Mouse (Mus musculus): ENCODE data around the gene Ssbp4.
"Not testable (repeated sequence)": the region's sequence is repeated elsewhere in the genome, so short reads cannot be mapped to it uniquely, and the experiment has no call there.

Ssbp4 gene

DNA sequence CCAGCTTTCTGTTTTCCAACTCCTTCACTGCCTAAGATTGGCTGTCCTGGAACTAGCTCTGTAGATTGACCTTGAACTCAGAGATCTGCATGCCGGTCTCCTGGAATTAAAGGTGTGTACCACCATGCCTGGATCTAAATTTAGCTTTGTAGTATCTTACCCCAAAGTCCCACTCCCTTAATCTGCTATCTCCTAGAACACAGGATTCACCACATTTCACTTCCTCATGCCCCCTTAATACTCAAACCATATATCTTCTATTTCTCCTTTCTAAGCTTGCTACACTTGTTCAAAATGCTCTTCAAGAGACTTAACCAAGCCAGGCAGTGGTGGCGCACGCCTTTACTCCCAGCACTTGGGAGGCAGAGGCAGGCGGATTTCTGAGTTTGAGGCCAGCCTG, 20.7 kb downstream of the Ssbp4 start:
- not testable (repeated sequence) for DNase-seq (ENCODE audit: low spot score)

DNA sequence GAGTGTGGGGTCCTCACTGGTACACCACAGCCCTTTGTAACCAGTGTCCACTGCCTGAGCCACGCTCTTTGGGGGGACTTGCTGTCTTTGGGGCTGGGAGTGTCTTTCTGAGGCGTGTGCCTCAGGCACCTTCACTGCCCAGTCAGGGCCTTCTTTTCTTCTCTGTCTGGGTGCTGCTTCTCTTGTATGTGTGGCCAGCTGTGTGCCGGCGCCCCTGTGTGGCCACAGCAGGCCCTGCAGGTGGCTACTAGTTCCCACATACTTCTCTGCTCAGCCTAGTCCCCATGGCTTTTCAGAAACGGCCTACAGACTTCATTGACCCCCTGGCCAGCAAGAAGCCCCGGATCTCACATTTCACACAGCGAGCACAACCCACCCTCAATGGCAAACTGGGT, 23.4 kb downstream of the Ssbp4 start:
- DNase-seq (ENCODE audit: low spot score): no peak

DNA sequence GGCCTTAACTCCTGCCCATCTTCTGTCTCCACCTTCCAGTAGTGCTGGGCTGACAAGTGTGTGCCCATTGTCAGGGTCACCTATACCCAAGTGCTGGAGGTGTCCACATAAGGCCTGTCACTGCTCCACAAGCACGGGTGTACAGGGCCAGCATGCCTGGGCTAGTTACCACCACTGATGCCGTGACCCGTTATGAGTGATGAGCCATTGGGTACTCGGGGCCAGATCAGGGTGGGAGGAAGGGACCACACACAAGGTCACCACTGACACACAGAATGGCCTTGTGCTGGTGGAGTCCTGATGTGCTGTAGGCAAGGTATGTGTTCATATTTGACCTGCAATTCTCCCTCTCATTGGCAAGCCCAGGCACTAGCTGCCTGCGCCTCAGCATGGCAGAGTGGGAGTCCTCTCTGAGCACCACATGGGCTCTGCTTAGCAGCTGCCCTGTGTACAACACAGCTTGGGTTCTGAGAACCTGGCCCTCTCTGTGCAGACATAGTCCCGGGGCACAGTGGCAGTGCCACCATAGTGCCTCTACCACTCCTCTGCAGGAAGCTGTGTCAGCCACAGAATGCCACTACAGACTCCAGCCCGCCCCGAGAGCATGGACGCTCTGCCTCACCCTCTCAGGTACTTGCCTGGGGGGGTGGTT, 23.9 kb downstream of the Ssbp4 start:
- DNase-seq (ENCODE audit: low spot score): no peak

DNA sequence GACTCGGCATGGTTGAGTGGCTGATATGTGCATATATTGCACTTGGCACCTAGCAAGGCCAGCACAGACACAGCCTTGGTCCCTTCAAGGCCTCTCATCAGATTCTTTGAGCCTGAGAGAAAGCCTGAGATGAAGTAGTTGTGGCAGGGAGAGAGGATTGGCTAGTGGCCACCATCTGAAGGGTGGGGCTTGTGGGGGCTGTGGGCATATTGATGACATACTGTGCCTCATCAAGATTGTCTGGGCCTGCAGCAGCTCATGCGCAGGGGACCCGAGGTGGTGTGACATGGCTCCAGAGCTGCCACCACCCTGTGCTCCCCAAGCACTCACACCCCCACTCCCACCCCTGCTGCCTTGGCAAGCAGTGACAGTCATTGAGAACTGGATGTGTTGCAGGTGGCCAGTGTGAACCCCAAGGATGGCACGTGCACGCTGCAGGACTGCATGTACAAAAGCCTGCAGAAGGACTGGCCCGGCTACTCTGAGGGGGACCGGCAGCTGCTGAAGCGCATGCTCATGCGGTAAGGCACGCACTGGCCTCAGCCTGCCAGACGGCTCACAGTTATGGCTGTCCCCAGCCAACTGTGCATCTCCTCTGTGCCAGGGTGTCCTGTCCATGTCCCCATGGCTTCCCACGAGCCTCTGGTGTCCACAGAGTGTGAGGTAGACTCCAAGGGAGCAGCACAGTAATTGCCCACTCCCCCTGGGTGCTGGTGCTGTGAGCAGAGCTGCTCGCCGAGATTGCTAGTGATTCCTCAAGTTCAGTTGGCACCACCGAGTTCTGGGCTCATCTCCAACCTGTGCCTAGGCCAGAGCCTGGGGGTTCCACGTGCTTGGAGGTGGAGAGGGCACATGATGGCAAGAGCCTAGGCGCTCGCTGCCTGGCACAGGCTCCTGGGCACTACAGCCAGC, 24.9 kb downstream of the Ssbp4 start:
- DNase-seq (ENCODE audit: low spot score): no peak

DNA sequence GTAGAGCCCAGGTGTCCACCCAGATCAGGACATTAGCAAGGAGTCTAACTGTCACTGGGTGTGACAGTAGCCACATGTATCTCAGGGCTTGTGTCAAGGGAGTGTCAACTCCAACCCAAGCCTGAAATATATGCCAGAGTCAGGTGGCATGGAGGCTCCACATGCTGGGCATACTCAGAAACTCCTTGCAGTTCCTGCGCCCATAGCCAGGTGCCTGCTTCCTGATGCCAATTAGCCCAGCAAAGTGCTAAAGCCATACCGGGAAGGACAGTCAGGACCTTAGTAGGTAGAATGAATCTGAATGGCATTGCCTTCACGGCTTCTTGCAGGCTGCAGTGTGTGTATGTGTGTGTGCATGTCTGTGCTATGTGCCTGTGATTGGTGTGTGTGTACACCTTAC, 31.5 kb downstream of the Ssbp4 start:
- no peak for DNase-seq (ENCODE audit: low spot score)

DNA sequence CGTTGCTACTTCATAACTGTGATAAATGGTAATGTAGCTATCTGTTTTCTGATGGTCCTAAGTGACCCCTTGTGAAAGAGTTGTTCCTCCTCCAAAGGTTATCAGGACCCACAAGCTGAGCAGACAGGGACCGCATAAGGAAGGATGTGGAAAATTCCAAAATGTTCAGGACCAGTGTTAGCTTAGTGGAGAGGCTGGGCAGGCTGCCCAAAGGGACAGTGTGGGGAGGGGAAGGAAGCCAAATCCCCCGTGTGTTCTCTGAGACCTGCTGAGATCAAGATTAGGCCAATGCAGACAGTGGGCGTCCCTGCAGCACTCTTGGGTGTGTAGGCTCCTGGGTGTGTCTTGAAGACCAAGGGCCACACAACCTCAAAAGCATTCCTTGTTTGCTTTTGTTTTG, 33.8 kb downstream of the Ssbp4 start:
- no peak for DNase-seq (ENCODE audit: low spot score)

DNA sequence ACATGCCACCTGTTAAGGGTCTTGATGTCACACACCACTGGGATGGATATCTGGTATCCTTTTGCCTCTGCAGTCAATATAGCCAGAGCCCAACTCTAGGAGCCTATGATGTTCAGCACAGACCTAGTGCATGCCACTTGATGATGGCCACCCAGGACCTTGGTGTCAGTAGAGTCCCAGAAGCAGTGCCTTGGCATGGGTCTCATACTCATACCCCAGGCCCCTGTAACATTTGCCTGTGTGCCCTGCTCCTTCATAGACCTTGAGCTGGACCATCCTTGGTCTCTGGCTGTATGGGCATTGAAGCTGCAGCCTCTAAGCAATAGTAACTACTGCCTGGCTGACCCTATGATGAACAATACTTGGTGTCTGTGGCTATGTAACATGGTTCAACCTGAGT, 34.4 kb downstream of the Ssbp4 start:
- no peak for DNase-seq (ENCODE audit: low spot score)

DNA sequence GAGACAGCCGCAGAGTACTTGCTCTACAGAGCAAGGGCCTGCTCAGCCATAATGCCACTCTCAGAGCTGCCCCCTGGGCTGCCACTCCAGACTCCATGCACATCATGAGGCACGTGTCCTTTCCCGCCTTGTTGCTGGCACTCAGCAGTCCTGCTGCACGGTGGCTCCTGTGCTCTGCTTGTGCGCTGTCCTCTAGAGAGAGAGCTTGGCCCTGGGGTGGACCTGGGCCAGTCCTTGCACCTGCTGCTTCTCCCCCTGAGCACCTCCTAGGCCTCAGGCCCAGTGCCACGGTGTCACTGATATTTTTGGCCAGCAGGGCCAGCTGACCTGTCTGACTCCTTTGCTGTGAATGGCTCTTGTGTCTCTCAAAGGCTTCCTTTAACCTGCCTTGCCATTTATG, 37.7 kb downstream of the Ssbp4 start:
- DNase-seq (ENCODE audit: low spot score): no peak

DNA sequence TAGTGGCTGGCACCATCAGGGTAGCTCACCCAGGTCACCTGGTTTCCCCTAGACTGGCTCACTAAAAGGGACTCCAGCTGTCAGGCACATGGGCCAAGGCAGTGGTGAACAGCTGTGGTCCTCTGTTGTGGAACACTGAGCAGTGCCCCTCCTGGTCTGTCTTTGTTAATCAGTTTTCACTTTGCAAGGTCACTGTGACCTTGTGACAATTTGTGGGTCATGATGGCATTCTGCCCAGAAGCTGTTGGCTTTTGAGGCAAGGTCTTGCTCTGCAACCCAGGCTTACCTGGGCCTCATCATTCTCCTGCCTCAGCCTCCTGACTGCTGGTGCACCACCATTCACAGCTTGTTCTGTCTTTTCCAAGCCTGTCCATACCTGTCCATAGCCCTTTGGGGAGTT, 38.3 kb downstream of the Ssbp4 start:
- DNase-seq (ENCODE audit: low spot score): no peak

DNA sequence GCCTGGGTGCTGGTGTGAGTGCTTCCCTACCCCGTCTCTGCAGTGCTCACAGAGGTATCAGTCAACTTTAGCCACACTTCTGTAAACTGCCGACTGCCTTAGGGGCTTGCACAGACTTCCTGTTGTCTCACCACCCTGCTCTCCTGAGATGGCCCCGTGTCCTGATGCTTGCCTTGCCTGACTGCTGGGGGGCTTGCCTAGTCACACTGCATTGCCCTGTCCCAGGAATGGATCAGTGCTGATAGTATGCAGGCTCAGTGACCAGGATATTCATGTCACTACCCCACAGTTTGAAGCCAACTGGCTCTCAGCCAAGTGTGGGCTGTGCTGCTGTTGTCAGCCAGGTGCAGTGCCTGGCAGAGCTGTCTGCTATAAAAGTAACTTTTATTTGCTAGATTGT, 43.1 kb downstream of the Ssbp4 start:
- no peak for DNase-seq (ENCODE audit: low spot score)

DNA sequence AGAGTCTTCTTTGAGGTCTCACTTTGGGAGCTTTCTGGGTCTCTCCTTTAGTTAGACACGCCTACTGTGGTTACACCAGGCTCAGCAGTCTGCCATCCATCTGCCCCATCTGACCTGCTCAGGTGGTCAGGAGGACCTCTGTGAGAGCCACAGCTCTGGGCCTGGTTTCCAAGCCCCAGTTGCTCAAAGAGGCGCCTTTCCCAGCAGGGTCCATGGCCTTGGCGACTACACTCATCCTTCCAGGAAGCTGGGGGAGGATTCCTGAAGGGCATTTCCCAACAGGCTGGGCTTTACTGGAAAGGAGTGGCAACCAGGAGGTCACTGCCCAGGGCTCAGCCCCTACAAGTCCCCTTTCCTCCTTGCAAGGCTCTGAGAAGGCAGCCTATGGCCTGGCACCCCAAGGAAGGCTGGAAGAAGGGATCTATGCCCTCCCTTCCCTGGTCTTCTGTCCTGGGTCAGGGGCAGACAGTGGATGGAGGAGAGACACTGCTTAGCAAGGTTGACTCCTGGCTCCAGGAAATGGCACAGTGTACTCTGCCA, 43.9 kb downstream of the Ssbp4 start:
- DNase-seq (ENCODE audit: low spot score): no peak

DNA sequence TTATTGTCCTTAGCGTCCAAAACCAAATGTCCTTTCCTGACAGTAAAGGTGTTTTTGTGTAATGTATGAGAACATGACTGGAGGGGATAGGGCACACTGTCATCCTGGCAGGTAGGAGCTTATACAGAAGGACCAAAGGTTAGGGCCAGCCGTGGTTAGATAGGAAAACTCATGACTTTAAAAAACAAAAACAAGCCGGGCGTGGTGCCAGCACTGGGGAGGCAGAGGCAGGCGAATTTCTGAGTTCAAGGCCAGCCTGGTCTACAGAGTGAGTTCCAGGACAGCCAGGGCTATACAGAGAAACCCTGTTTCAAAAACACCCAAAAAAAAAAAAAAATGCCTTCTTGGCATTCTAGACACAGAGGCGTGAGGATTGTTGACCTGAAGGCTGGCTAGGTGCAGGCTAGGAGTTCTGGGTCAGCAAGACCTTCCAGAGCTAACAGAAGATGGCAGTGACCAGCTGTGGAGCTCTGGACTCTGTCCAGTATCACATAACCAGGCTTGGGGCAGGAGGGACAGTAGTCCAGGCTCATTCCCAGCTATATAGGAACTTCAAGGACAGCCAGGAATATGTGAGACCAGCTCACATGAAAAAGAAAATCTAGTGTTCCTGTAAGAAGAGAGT, 44.8 kb downstream of the Ssbp4 start:
- DNase-seq (ENCODE audit: low spot score): no peak

DNA sequence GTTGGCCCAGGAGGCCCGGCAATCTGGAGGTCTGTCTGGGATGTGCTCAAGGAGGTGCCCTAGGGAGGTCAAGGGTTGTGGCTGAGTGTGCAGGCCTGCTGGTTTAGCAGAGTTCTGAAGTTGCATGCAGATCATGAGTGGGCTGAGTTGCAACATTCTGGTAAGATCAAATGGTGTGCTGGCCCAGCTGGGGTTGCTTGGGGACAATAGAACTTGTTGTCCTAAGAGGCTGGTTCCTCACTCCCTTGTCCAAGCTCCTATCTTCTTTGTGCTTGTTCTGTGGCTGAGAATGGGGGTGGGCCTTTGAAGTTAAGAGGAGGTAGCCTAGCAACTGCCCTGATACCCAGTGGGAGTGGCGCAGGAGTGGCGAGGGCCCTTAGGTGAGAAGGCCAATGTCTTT, 45.9 kb downstream of the Ssbp4 start:
- no peak for DNase-seq (ENCODE audit: low spot score)

DNA sequence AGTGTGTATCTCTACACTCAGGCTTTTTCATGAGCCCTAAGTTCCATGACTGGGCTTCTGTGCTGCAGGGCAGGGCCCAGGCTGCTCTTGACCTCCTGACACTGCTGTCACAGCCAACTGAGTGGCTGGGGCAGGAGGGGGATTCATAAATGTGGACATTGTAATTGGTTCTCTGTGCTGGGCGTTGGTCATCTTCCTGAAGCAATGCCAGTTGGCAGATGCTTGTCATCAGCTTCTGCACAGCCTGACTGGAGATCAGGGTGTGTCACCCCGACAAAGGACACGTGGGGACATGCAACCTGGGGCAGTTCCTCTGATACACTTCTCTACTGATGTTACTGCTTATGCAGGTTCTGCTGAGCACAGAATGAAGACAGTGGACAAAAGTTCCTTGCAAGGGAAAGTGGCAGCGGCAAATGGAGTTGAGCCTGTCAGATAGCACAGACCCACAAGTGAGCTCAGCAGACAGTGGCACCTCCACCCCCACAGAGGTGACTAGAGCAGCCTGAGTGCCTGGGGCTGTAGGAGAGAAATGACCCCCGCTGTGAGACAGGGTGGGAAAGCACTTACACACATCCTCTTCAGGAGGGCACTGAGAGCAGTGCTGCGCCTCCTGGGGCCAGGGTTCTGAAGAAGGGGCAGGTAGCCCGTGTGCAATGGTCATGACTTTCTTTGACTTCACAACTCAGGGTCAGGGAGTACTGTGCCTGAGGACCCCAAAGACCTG, 46.7 kb downstream of the Ssbp4 start:
- DNase-seq (ENCODE audit: low spot score): no peak

DNA sequence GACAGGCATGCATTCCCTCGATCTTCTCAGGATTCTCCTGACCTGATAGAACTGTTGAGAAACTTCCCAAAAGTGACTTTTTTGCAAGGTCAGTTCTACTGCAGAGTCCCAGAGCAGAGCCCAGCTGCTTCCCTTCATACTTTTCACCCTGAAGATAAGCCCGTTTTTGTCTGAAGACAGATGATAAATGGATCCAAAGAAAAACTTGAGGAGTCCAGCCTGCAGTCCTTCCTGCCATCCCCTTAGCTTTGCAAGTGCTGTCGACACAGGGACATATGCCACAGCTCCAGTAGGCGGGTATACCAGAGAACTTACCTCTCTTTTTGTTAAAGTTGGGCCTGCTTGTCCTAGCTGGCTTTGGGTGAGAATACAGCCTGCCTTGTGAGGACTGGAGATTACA, 47.3 kb downstream of the Ssbp4 start:
- no peak for DNase-seq (ENCODE audit: low spot score)

DNA sequence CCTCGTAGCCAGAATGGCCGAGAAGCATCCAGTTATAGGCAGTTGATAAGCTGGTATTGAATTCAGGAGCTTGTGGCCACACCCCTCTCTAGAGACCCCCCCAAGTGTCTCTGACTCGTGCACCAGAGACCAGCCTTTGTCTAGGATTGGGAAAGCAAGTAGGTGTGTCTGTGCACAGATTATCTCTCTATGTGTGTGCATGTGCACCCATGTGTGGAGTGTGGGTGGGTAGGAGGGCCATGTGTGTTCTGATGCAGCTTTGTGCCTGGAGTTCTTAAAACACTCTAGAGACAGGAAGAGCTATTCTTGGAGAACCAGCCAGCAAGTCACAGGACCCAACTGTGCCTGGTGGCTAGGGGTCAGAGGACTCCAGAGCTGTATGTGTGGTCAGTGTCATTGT, 48.1 kb downstream of the Ssbp4 start:
- DNase-seq (ENCODE audit: low spot score): no peak

DNA sequence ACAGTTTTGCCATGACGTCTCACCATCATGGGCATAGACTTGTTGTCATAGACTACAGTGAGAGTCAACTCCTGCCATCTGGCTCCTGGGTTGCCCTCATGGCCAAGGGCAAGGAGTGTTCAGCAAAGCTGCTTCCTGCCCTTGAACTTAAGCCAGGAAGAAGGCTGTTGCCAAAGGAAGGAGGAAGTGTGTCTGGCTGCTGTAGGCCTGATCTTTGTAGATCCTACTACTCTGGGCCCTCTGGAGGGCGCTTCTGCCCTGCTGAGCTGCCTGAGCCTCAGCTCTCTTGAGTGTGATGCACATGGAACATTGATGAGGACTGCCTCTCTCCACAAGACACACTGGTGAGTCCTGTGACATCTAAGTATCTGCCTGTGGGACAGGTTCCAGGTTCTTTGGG, 48.6 kb downstream of the Ssbp4 start:
- no peak for DNase-seq (ENCODE audit: low spot score)

DNA sequence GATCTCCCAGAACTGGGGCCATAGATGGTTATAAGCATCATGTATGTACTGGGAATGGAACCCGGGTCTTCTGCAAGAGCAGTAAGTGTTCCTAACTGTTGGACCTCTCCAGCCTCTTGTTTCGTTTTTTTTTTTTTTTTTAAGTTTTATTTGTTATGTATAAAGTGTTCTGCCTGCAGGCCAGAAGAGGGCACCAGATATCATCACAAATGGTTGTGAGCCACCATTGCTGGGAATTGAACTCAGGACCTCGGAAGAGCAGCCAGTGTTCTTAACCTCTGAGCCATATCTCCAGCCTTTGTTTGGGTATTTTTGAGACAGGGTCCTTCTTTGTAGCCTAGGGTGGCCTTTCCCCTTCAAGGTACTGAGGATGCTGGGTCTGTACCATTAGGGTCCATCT, 49.7 kb downstream of the Ssbp4 start:
- DNase-seq (ENCODE audit: low spot score): no peak

DNA sequence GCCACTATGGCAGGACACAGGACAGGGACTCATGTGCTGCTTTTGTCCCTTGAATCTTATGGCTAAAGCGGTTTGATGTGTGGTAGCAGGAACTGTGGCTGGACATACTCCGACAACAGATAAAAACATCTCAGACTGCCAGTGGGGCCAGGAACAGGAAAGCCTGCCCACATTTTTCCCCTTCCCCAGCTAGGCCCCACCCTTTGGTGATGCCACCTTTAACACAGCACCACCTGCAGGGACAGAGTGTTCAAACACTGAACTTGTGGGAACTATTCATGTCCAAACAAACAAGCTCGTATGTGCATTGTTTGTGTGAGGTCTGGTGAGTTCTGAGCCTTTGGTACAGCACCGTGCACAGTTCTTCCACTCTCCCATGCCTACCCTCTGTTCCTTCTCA, 50.3 kb downstream of the Ssbp4 start:
- no peak for DNase-seq (ENCODE audit: low spot score)

DNA sequence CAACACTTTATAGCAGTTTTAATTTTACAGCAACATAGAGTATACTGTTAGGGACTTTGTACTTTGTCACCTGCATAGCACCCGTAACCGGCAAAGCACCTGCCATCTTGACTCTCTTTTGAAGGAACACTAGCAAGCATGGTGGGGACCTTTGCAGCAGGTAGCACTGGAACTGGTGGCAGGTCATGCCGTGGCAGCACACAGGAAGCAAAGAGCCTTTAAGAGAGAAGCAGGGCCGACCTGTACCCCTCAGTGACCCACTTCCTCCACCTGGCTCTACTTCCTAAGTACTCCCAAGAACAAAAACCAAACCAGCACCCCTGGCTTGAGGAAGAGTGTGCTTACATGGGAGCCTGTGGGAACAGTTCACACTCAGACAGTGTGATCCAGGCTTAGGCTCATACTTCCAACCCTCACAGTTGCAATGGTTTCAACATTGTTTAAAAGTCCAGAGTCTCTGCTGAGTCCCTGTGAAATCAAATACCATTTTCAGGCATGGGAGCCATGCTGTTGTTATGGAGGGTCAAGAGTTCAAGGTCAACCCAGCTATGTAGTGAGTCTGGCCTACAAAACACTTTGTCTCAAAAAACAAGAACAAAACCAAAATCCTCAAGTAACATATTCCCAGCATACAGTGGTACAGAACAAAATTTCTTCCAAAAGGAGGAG, 53.5 kb downstream of the Ssbp4 start:
- DNase-seq (ENCODE audit: low spot score): peak; percentile 48

DNA sequence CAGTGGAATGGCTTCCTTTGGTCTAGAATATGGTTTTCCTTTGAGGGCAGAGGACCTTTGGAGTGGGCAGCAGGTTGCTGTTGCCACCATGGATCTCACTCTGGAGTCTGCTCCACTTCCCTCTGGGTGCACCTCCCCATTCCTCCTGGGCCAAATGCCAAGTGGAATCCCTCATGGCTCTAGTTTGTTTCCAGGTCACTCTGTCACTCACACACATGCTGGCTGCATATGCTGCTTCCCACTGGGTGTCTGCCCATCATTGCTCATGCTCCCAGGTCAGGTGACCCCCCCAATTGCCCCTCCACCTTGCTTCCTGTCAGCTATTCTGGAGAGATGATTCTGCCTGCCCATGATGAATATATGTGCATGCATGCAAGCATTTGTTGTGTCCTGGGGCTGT, 54.9 kb downstream of the Ssbp4 start:
- DNase-seq (ENCODE audit: low spot score): no peak

DNA sequence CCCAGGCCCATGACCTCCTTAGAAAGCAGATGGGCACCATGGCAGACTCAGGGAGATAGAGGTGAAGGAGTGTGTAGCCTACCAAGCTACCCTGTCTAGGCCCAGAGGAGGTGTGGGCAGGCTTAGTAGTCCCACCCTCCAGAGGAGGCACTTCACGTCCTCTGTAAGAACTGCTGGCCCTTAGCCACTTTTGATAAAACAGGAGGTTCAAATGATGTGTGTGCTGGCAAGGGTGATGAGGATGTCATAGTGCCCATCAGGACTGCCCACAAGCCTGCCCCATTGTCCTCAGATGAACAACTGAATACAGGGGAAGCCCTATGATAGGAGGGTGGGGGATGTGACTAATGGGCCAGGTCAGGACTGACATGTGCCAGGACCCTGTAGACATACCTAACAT, 55.8 kb downstream of the Ssbp4 start:
- no peak for DNase-seq (ENCODE audit: low spot score)
